Mouse (Mus musculus): ENCODE results near the gene Eif4b. TPM values are rescaled to one million over a fixed set of nuclear protein-coding genes. Genes with fewer than 3 reads are reported as not detected.

Gene Eif4b
- polyA plus RNA-seq, 1 experiment from 2014 or later, result 85.0 TPM

DNA sequence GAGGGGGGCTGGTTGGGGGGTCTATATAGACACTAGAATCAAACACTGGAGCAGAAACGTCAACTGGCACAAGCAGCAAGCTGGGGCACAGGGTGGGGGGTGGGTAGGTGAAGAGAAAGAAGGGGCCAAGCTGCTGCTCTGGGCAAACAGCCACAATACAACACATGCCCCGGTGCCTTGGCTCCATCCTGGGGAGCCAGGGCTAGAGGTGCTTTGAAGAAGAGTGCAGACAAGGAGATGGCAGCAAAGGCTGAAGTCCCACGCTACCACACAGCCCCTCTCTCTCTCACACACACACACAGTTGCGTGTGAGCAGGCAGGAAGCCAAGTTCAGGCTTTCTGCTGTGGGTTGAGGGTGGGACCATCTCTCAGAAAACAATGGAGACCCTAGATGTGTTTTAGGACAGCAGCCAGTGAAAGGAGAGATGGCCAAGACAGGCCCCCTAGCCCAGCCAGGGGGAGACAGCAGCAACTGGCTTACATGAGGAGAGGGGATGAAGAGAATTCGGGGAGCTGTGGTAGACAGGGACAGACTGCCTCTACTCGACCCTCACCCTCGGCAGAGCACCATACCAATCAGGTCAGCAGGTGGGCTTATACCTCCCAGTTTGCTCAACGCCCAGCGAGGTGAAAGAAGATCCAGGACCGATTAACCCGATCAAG lies 43.3 kb downstream of the Eif4b start:
- H3K4me3 ChIP-seq (ENCODE audit: low read depth, low read length), result no peak overlapping the region
- DNase-seq (ENCODE audit: low spot score) (no peak), ATAC-seq (ENCODE audit: low FRiP score) (no peak)
- no peaks in the 10 kb centered on the region for H3K27me3 ChIP-seq (ENCODE audit: control insufficient read depth, insufficient read depth, low read length)
- H3K4me1 ChIP-seq (replicated peaks; ENCODE audit: control insufficient read depth, insufficient read depth, low read length), result no peaks in the 10 kb centered on the region
- 77% methylated on average over 11 of the region's 11 CpGs for WGBS
- H3K36me3 ChIP-seq (ENCODE audit: control insufficient read depth, insufficient read depth, low read length), result no peaks in the 10 kb centered on the region; the same call in none of the 2 replicates
- H3K4me2 ChIP-seq (replicated peaks; ENCODE audit: low read depth, low read length), result no peak overlapping the region
- H3K27ac ChIP-seq (ENCODE audit: low read depth, low read length), result no peak overlapping the region
- no peak overlapping the region for H3K9ac ChIP-seq (ENCODE audit: low read depth, low read length)
- H3K9me3 ChIP-seq (ENCODE audit: control insufficient read depth, low read length), result no peaks in the 10 kb centered on the region

DNA sequence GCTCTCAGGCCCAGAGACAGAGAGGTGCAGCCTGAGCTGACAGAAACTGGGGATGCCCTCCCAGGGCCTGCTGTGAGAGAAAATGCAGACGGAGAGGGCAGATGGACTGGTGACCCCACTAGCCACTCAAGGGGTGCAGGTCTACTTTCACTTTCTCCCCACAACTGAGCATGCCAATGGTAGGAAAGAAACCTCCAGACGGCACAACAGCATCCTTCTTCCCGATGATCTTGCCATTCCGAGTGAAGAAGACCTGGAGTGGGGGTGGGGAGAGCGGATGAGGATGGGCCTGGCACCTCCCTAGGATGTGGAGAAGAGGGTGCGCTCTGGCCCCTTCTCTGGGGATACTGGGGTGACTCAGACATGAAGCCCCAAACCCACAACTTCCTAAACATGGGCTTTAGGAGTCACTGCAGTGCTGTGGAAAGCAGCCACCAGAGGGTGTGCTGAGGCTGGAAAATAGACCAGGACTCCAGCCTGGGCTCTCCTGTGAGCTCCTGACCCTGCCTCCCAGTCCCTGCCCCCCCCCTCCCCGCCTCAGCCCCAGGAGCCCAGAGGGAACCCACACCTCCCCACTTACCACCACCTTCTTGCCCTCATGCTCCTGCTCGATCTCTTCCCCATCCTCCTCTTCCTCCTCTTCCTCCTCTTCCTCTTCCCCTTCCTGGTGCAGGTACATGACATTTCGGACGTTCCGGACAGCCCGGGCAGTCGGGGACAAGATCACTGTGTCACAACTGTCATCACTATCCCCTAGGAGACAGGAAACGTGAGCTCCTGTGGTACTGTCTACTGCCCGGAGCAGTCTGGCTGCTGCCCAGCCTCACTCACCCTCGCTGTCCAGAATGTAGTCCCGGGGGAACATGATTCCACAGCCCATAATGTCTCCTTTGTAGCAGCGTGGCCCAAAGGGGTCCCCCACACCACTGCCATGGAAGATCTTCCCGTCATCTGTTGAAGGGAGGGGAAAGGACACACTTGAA lies 44.2 kb downstream of the Eif4b start:
- Histone ChIP-seq H3K27ac (ENCODE audit: low read depth, low read length) (no peak overlapping the region), H3K27me3 (ENCODE audit: control insufficient read depth, insufficient read depth, low read length) (no peaks in the 10 kb centered on the region), H3K9ac (ENCODE audit: low read depth, low read length) (no peak overlapping the region), H3K4me3 (ENCODE audit: low read depth, low read length) (no peak overlapping the region), H3K4me2 (replicated peaks; ENCODE audit: low read depth, low read length) (no peak overlapping the region), H3K9me3 (ENCODE audit: control insufficient read depth, low read length) (no peaks in the 10 kb centered on the region), H3K36me3 (ENCODE audit: control insufficient read depth, insufficient read depth, low read length) (no peaks in the 10 kb centered on the region; the same call in none of the 2 replicates), H3K4me1 (replicated peaks; ENCODE audit: control insufficient read depth, insufficient read depth, low read length) (no peaks in the 10 kb centered on the region)
- WGBS, result 74% methylated on average over 19 of the region's 19 CpGs
- ATAC-seq (ENCODE audit: low FRiP score), result no peak
- DNase-seq (ENCODE audit: low spot score), result no peak

DNA sequence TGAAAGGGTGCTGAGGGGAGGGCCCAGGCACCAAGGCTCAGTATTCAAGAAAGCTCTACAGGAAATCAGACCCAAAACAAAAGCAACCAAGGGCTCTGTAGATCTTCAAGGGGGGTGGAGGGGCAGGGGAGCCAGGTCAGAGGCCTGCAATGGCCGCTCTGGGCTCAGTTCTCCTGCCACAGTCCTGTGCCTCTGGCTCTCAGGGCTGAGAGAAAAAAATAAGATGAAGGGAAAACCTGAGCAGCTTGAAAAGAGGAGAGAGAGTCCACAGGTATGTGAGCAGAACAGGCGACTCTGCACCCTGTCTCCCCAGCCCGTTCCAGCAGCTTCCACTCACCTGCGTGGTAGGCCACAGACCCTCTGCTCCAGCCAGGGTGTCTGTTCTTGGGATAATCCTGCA lies 45.0 kb downstream of the Eif4b start:
- H3K9ac ChIP-seq (ENCODE audit: low read depth, low read length), result no peak overlapping the region
- ATAC-seq (ENCODE audit: low FRiP score), result no peak
- no peaks in the 10 kb centered on the region; the same call in none of the 2 replicates for H3K36me3 ChIP-seq (ENCODE audit: control insufficient read depth, insufficient read depth, low read length)
- H3K27me3 ChIP-seq (ENCODE audit: control insufficient read depth, insufficient read depth, low read length), result no peaks in the 10 kb centered on the region
- no peaks in the 10 kb centered on the region for H3K9me3 ChIP-seq (ENCODE audit: control insufficient read depth, low read length)
- DNase-seq (ENCODE audit: low spot score), result no peak
- H3K27ac ChIP-seq (ENCODE audit: low read depth, low read length), result no peak overlapping the region
- H3K4me1 ChIP-seq (replicated peaks; ENCODE audit: control insufficient read depth, insufficient read depth, low read length), result no peaks in the 10 kb centered on the region
- no peak overlapping the region for H3K4me2 ChIP-seq (replicated peaks; ENCODE audit: low read depth, low read length)
- no peak overlapping the region for H3K4me3 ChIP-seq (ENCODE audit: low read depth, low read length)
- WGBS, result 85% methylated on average over 4 of the region's 4 CpGs

DNA sequence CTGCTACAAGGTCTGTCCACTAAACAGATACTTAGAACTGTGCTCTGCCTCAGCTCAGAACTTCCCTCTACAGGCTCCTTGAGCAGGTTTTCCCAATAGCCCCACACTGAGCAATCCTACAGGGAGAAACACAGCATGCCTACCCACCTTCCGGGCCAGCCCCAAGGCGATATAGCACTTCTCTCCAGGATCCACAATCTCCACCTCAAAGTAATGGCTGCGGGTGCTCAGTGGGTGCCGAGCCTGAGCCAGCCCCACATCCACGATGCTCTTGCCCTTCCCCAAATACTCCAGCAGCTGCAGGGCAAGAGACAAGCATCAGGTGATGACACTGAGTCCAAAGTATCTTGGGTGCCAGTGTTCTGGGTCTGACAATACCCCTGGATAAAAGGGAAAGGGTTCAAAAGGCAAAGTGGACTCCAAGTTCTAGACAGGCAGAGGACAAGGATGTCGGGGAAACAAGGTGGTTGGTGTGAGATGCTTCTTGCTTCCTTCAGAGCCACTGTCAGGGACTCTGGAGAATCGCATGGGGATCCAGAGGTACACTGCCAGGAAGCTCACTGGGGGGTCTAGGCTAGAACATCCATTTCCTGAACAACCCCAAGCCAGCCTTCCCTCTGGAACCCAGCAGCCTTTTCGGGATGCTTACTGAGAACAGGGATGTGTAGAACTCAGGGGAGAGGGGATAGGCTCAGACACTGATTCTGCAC lies 45.7 kb downstream of the Eif4b start:
- DNase-seq (ENCODE audit: low spot score) (no peak), ATAC-seq (ENCODE audit: low FRiP score) (no peak)
- no peak overlapping the region for H3K27ac ChIP-seq (ENCODE audit: low read depth, low read length)
- no peak overlapping the region for H3K9ac ChIP-seq (ENCODE audit: low read depth, low read length)
- H3K9me3 ChIP-seq (ENCODE audit: control insufficient read depth, low read length), result no peaks in the 10 kb centered on the region
- H3K36me3 ChIP-seq (ENCODE audit: control insufficient read depth, insufficient read depth, low read length), result no peaks in the 10 kb centered on the region; the same call in none of the 2 replicates
- H3K4me3 ChIP-seq (ENCODE audit: low read depth, low read length), result no peak overlapping the region
- no peak overlapping the region for H3K4me2 ChIP-seq (replicated peaks; ENCODE audit: low read depth, low read length)
- no peaks in the 10 kb centered on the region for H3K27me3 ChIP-seq (ENCODE audit: control insufficient read depth, insufficient read depth, low read length)
- no peaks in the 10 kb centered on the region for H3K4me1 ChIP-seq (replicated peaks; ENCODE audit: control insufficient read depth, insufficient read depth, low read length)
- 76% methylated on average over 8 of the region's 8 CpGs for WGBS

DNA sequence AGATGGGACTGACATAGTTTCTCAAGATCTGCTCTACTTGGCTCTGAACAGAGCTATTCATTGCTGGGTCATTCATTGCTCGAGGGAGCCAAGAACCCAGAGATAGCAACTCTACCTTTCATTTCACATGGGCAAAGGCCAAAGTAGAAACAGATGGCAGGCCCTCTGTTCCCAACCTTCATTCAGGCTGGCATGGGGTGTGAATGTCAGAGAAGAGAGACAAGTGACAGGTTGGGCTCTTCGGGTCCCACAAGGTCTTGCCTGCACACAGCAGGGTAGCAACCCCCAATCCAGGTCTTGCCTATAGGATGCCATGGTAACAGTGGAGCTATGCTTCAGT lies 46.2 kb downstream of the Eif4b start:
- H3K9me3 ChIP-seq (ENCODE audit: control insufficient read depth, low read length), result no peaks in the 10 kb centered on the region
- H3K27me3 ChIP-seq (ENCODE audit: control insufficient read depth, insufficient read depth, low read length), result no peaks in the 10 kb centered on the region
- no peak for ATAC-seq (ENCODE audit: low FRiP score)
- WGBS, result 77% methylated on average over 2 of the region's 2 CpGs
- H3K4me3 ChIP-seq (ENCODE audit: low read depth, low read length), result no peak overlapping the region
- no peaks in the 10 kb centered on the region; the same call in none of the 2 replicates for H3K36me3 ChIP-seq (ENCODE audit: control insufficient read depth, insufficient read depth, low read length)
- H3K9ac ChIP-seq (ENCODE audit: low read depth, low read length), result no peak overlapping the region
- no peak overlapping the region for H3K27ac ChIP-seq (ENCODE audit: low read depth, low read length)
- H3K4me1 ChIP-seq (replicated peaks; ENCODE audit: control insufficient read depth, insufficient read depth, low read length), result no peaks in the 10 kb centered on the region
- no peak for DNase-seq (ENCODE audit: low spot score)
- H3K4me2 ChIP-seq (replicated peaks; ENCODE audit: low read depth, low read length), result no peak overlapping the region

DNA sequence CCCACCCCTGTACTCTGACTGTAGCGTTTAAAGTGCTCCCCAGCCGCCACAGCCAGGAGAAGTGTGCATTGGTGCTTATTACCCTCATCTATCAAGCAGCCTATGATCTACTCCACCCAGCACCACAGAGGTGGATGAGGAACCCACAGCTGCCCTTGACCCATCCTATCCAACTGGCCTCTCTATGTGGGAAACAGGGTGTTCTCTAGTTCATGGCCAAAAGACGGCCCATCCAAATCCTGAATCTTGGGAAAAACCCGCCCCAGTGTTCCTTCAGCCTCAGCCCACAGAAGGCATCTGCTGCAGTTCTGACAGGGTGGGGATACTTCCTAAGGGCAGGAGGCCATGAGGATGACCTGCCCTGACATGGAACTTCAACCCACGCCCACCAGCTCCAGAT lies 47.0 kb downstream of the Eif4b start:
- H3K4me1 ChIP-seq (replicated peaks; ENCODE audit: control insufficient read depth, insufficient read depth, low read length), result no peaks in the 10 kb centered on the region
- no peaks in the 10 kb centered on the region for H3K27me3 ChIP-seq (ENCODE audit: control insufficient read depth, insufficient read depth, low read length)
- no peak overlapping the region for H3K27ac ChIP-seq (ENCODE audit: low read depth, low read length)
- no peaks in the 10 kb centered on the region; the same call in none of the 2 replicates for H3K36me3 ChIP-seq (ENCODE audit: control insufficient read depth, insufficient read depth, low read length)
- 93% methylated on average over 5 of the region's 5 CpGs for WGBS
- DNase-seq (ENCODE audit: low spot score) (no peak), ATAC-seq (ENCODE audit: low FRiP score) (no peak)
- H3K9me3 ChIP-seq (ENCODE audit: control insufficient read depth, low read length), result no peaks in the 10 kb centered on the region
- H3K9ac ChIP-seq (ENCODE audit: low read depth, low read length), result no peak overlapping the region
- H3K4me2 ChIP-seq (replicated peaks; ENCODE audit: low read depth, low read length), result no peak overlapping the region
- no peak overlapping the region for H3K4me3 ChIP-seq (ENCODE audit: low read depth, low read length)

DNA sequence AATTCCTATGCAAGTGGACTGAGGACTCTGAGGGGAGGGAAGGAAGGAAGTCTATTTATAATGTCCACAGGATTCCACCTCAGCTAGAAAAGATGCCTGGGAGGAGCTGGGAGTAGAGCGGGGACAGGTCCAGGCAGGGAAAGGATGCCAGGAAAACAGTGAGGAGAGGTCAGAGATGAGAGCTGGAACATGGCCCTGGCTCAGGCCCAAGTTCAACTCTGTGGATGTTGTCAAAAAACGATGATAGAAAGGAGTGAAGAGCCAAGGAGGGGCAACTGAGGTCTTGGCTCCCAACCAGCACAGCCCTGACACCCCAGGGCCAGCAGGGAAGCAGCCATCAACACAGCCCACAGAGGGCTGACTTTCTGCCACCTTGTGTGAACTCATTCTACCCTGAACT lies 52.7 kb downstream of the Eif4b start:
- WGBS, result 83% methylated on average over 2 of the region's 2 CpGs
- ATAC-seq (ENCODE audit: low FRiP score), result no peak
- peaks cover 2% of the 10 kb centered on the region; the same call in 1 of the 2 replicates for H3K36me3 ChIP-seq (ENCODE audit: control insufficient read depth, insufficient read depth, low read length)

DNA sequence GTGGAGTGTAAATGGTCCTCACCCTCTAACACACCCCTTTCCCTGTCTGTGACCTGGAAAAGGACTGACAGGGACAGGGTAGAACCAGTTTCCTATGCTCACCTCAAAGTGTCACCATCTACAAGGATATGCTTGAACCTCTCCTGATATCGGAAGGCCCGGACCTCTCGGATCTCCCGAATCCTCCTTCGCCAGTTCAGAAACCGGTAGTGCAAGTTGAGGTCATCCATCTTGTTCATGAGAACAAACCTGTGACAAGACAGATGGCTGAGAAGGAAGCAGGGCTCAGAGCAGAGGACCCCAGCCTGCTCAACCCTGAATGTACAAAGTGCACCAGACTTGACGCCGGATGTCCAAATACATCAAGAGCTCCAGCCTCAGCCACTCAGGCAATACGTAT lies 59.7 kb downstream of the Eif4b start:
- 0 out of 2 replicates have a peak, but pooled peaks cover 4% of the 10 kb centered on the region for H3K36me3 ChIP-seq (ENCODE audit: control insufficient read depth, insufficient read depth, low read length)
- DNase-seq (ENCODE audit: low spot score), result no peak
- 89% methylated on average over 9 of the region's 9 CpGs for WGBS

More for the DNA sequence above, 52.7 kb downstream of the Eif4b start:
- H3K4me1 ChIP-seq (replicated peaks; ENCODE audit: control insufficient read depth, insufficient read depth, low read length), result no peaks in the 10 kb centered on the region
- no peaks in the 10 kb centered on the region for H3K27me3 ChIP-seq (ENCODE audit: control insufficient read depth, insufficient read depth, low read length)
- no peak overlapping the region for H3K27ac ChIP-seq (ENCODE audit: low read depth, low read length)
- H3K9me3 ChIP-seq (ENCODE audit: control insufficient read depth, low read length), result no peaks in the 10 kb centered on the region
- no peak overlapping the region for H3K9ac ChIP-seq (ENCODE audit: low read depth, low read length)
- H3K4me2 ChIP-seq (replicated peaks; ENCODE audit: low read depth, low read length), result no peak overlapping the region
- DNase-seq (ENCODE audit: low spot score), result no peak
- H3K4me3 ChIP-seq (ENCODE audit: low read depth, low read length), result no peak overlapping the region

More for the DNA sequence above, 59.7 kb downstream of the Eif4b start:
- no peak overlapping the region for H3K27ac ChIP-seq (ENCODE audit: low read depth, low read length)
- ATAC-seq (ENCODE audit: low FRiP score), result no peak
- H3K4me2 ChIP-seq (replicated peaks; ENCODE audit: low read depth, low read length), result no peak overlapping the region
- H3K4me3 ChIP-seq (ENCODE audit: low read depth, low read length), result no peak overlapping the region
- H3K9ac ChIP-seq (ENCODE audit: low read depth, low read length), result no peak overlapping the region
- no peaks in the 10 kb centered on the region for H3K9me3 ChIP-seq (ENCODE audit: control insufficient read depth, low read length)
- no peaks in the 10 kb centered on the region for H3K27me3 ChIP-seq (ENCODE audit: control insufficient read depth, insufficient read depth, low read length)
- no peaks in the 10 kb centered on the region for H3K4me1 ChIP-seq (replicated peaks; ENCODE audit: control insufficient read depth, insufficient read depth, low read length)
